Comparison of ENCODE assay signal across 9 mouse cellular contexts in the genomic region with DNA sequence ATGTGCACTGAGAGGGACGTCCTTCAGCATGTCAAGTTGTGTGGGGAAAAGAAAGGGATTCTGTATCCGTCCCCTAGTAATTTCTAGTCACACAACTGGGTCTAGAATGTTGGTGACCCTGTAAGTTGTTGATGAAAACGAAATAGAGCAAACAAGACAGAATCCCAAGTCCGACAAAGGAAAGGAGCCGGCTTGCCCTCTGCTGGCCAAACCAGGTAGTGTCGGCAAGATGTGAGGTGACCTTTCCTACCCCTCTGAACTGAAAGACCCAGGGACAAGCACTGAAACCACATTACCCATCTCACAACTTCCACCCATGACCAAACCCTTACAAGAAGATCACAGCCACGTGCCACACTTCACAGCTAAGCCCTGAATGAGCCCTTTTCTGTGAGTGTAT. TPM values are rescaled to one million over a fixed set of nuclear protein-coding genes. Genes with fewer than 3 reads are reported as not detected.
DNase-seq lines count a peak whose midpoint lies in the region; ATAC-seq and TF ChIP-seq lines count a peak whose summit lies in the region.
"Had no signal": no experiment of that assay in that cellular context is flagged by ENCODE, and none has a peak within 500 bp of the region (broad histone marks: within the 10 kb centered on the region; RNA-seq: fewer than 3 reads in every experiment).

No protein-coding gene starts in this region.

- dilution Hi-C loops in CH12.LX (cut with MboI; ENCODE audit: extremely low pct_ligation_motif_present, extremely low pct_unique_long_range_greater_than_20kb, low sequenced_read_pairs), result no loop called here

- H3K79me2 ChIP-seq in CH12.LX (replicated peaks; ENCODE audit: control insufficient read depth, extremely low read depth, insufficient read depth, poor library complexity, severe bottlenecking), result no peaks in the 10 kb centered on the region

- TF ChIP-seq POLR2A in CH12.LX (IDR thresholded peaks at IDR 0.05; ENCODE audit: low read depth, low read length), result no peak
- no peak for TF ChIP-seq POLR2A in spleen, adult 2 months (IDR thresholded peaks at IDR 0.05; ENCODE audit: low read depth, low read length)

- peak; percentile 75 for DNase-seq in hindbrain, embryonic 14.5 days (ENCODE audit: low spot score)
- peak; percentile 61 for DNase-seq in CH12.LX (ENCODE audit: extremely low read depth)
- DNase-seq in brain, adult 2 months (ENCODE audit: low read depth, low spot score), result peak; percentile 71
- DNase-seq in kidney, postnatal 14 days, result peak; percentile 60
- DNase-seq in lung, postnatal 14 days, result peak; percentile 86
- DNase-seq in spleen, adult 2 months (ENCODE audit: low read depth in 1 of 2, low spot score in 2 of 2), result peak in 1 of 2 experiments; percentile 71

- 16% methylated on average over 7 of the region's 7 CpGs for WGBS in hindbrain, embryonic 14.5 days
- WGBS in hindbrain, embryonic 16.5 days, result 8% methylated on average over 7 of the region's 7 CpGs
- WGBS in spleen, adult 2 months, result 9% methylated on average over 7 of the region's 7 CpGs

- no peaks in the 10 kb centered on the region for H3K27me3 ChIP-seq in hindbrain, embryonic 14.5 days (ENCODE audit: control insufficient read depth, insufficient read depth, low read length)
- H3K27me3 ChIP-seq in hindbrain, embryonic 16.5 days (replicated peaks; ENCODE audit: control insufficient read depth, insufficient read depth, low read length), result no peaks in the 10 kb centered on the region
- H3K27me3 ChIP-seq in CH12.LX (replicated peaks), result no peaks in the 10 kb centered on the region
- no peaks in the 10 kb centered on the region for H3K27me3 ChIP-seq in spleen, adult 2 months (ENCODE audit: control insufficient read depth, insufficient read depth, low read length)
- H3K27me3 ChIP-seq: limb, embryonic 13.5 days had no signal

- no peaks in the 10 kb centered on the region for H3K36me3 ChIP-seq in hindbrain, embryonic 14.5 days (replicated peaks; ENCODE audit: control insufficient read depth, insufficient read depth)
- H3K36me3 ChIP-seq in hindbrain, embryonic 16.5 days (ENCODE audit: control insufficient read depth, insufficient read depth, low read length), result no peaks in the 10 kb centered on the region
- no peaks in the 10 kb centered on the region for H3K36me3 ChIP-seq in CH12.LX (replicated peaks in 1 of 2; ENCODE audit: control insufficient read depth in 1 of 2, insufficient read depth in 1 of 2, low read length in 1 of 2)
- no peaks in the 10 kb centered on the region for H3K36me3 ChIP-seq in spleen, adult 2 months (ENCODE audit: control insufficient read depth, insufficient read depth, low read length)
- H3K36me3 ChIP-seq: limb, embryonic 13.5 days had no signal

- H3K9ac ChIP-seq in hindbrain, embryonic 14.5 days, result no peak overlapping the region
- no peak overlapping the region for H3K9ac ChIP-seq in hindbrain, embryonic 16.5 days (ENCODE audit: low read depth, low read length)
- H3K9ac ChIP-seq in CH12.LX (ENCODE audit: insufficient read depth, low read depth), result no peak overlapping the region
- H3K9ac ChIP-seq: limb, embryonic 13.5 days had no signal

- no peak overlapping the region for H3K4me2 ChIP-seq in hindbrain, embryonic 14.5 days (replicated peaks)
- no peak overlapping the region for H3K4me2 ChIP-seq in hindbrain, embryonic 16.5 days (ENCODE audit: low read length)
- H3K4me2 ChIP-seq in CH12.LX (ENCODE audit: insufficient read depth, low read depth, poor library complexity, severe bottlenecking), result peak overlapping the region; percentile 51; the same call in 1 of the 2 replicates
- H3K4me2 ChIP-seq: limb, embryonic 13.5 days had no signal

- TF ChIP-seq CTCF in CH12.LX (conservative IDR thresholded peaks at IDR 0.05 in 1 of 2, IDR thresholded peaks at IDR 0.05 in 1 of 2; ENCODE audit: low read depth in 2 of 2, low read length in 2 of 2), result peak; percentile 77 to 86
- TF ChIP-seq CTCF in spleen, adult 2 months (IDR thresholded peaks at IDR 0.05; ENCODE audit: extremely low read depth, insufficient read depth, insufficient read length, insufficient replicate concordance), result peak; percentile 91

- H3K9me3 ChIP-seq in hindbrain, embryonic 14.5 days (ENCODE audit: control insufficient read depth, low read length), result peaks cover 3% of the 10 kb centered on the region; the same call in 1 of the 2 replicates
- H3K9me3 ChIP-seq in hindbrain, embryonic 16.5 days (ENCODE audit: control insufficient read depth, low read length), result no peaks in the 10 kb centered on the region
- no peaks in the 10 kb centered on the region for H3K9me3 ChIP-seq in CH12.LX (replicated peaks; ENCODE audit: low read length)

- no peak overlapping the region for H3K4me3 ChIP-seq in hindbrain, embryonic 14.5 days (replicated peaks; ENCODE audit: low read length)
- no peak overlapping the region for H3K4me3 ChIP-seq in hindbrain, embryonic 16.5 days (ENCODE audit: low read length)
- no peak overlapping the region for H3K4me3 ChIP-seq in CH12.LX (replicated peaks in 1 of 3; ENCODE audit: low read depth in 2 of 3, low read length in 2 of 3, poor library complexity in 1 of 3)
- H3K4me3 ChIP-seq in spleen, adult 2 months (ENCODE audit: extremely low read depth, insufficient read depth, insufficient read length), result no peak overlapping the region
- H3K4me3 ChIP-seq: limb, embryonic 13.5 days had no signal

- ATAC-seq in hindbrain, embryonic 14.5 days (ENCODE audit: low FRiP score), result no peak
- no peak for ATAC-seq in hindbrain, embryonic 16.5 days
- 0 out of 2 replicates have a peak, but pooled peaks have one; percentile 30 for ATAC-seq in erythroid progenitor cell, adult 5-6 weeks (replicated peaks; ENCODE audit: low FRiP score, poor library complexity, severe bottlenecking)

- no peak for TF ChIP-seq EP300 in CH12.LX (IDR thresholded peaks at IDR 0.05; ENCODE audit: low read length)

- TF ChIP-seq RAD21 in CH12.LX (IDR thresholded peaks at IDR 0.05; ENCODE audit: low read depth, low read length), result peak; percentile 68

- H3K27ac ChIP-seq in hindbrain, embryonic 14.5 days, result no peak overlapping the region
- no peak overlapping the region for H3K27ac ChIP-seq in hindbrain, embryonic 16.5 days (ENCODE audit: low read depth, low read length)
- no peak overlapping the region for H3K27ac ChIP-seq in CH12.LX (ENCODE audit: insufficient read depth, low read depth)
- no peak overlapping the region for H3K27ac ChIP-seq in spleen, adult 2 months (ENCODE audit: insufficient read depth, low read length)
- H3K27ac ChIP-seq: limb, embryonic 13.5 days had no signal

- no peaks in the 10 kb centered on the region for H3K4me1 ChIP-seq in hindbrain, embryonic 14.5 days (replicated peaks; ENCODE audit: control insufficient read depth, insufficient read depth, low read length)
- no peaks in the 10 kb centered on the region for H3K4me1 ChIP-seq in hindbrain, embryonic 16.5 days (ENCODE audit: control insufficient read depth, insufficient read depth, low read depth, low read length)
- H3K4me1 ChIP-seq in CH12.LX (ENCODE audit: control insufficient read depth in 1 of 2, insufficient read depth in 2 of 2), result peaks cover 0 to 2% of the 10 kb centered on the region in 2 experiments; a peak in 2 of 4 replicates
- H3K4me1 ChIP-seq in spleen, adult 2 months (ENCODE audit: control insufficient read depth, insufficient read depth, insufficient read length), result no peaks in the 10 kb centered on the region
- H3K4me1 ChIP-seq: limb, embryonic 13.5 days had no signal

- in situ Hi-C loops in CH12.LX (cut with MboI; ENCODE audit: low pct_ligation_motif_present, low pct_unique_long_range_greater_than_20kb, low sequenced_read_pairs), result loop anchor here (5.0 kb wide), 1 partner anchor 34 kb away; no protein-coding TSS in a partner anchor

TF ChIP-seq in CH12.LX, 34 proteins besides CTCF, POLR2A, EP300 and RAD21:
- TF ChIP-seq ZNF384 (IDR thresholded peaks at IDR 0.05; ENCODE audit: low read depth, low read length), result no peak
- no peak for TF ChIP-seq USF2 (conservative IDR thresholded peaks at IDR 0.05; ENCODE audit: low read depth, low read length)
- peak; percentile 63 for TF ChIP-seq SMC3 (IDR thresholded peaks at IDR 0.05; ENCODE audit: low read depth, low read length)

RNA-seq across cellular contexts. Expression of gene Tbc1d30, which starts 20.1 kb away (rescaled TPM):
- 24.8 and 26.6 TPM in 2 replicates for polyA plus RNA-seq in hindbrain, embryonic 14.5 days (2014; fragmentation: Nextera tagmentation; extraction: Ambion mirVana)
- polyA plus RNA-seq in hindbrain, embryonic 16.5 days (2015; fragmentation: Nextera tagmentation; extraction: Ambion mirVana), result 16.6 and 19.5 TPM in 2 replicates
- not detected in 2 replicates for total RNA-seq in CH12.LX (2012; rRNA removed)
- not detected in 2 replicates for total RNA-seq in CH12.LX (2014; rRNA removed)
- polyA plus RNA-seq in CH12.LX (2012; ENCODE audit: insufficient read length, low read depth), result 0.16 TPM in 1 of 2 replicates, not detected in the other
- total RNA-seq in erythroid progenitor cell, adult 5-6 weeks (2015; ENCODE audit: low replicate concordance), result 5.0 TPM in 1 of 2 replicates, not detected in the other
- total RNA-seq in erythroid progenitor cell, adult 5-6 weeks (2017; ENCODE audit: low replicate concordance), result 1.0 TPM in 1 of 2 replicates, not detected in the other
- 0.78 and 1.3 TPM in 2 replicates for polyA plus RNA-seq in spleen, adult 2 months (2012; rRNA removed)

RNA-seq across cellular contexts. Expression of gene Gns, which starts 34.0 kb away (rescaled TPM):
- polyA plus RNA-seq in hindbrain, embryonic 14.5 days (2014; fragmentation: Nextera tagmentation; extraction: Ambion mirVana), result 53.1 and 54.3 TPM in 2 replicates
- 39.7 and 43.1 TPM in 2 replicates for polyA plus RNA-seq in hindbrain, embryonic 16.5 days (2015; fragmentation: Nextera tagmentation; extraction: Ambion mirVana)
- 58.2 and 77.2 TPM in 2 replicates for total RNA-seq in CH12.LX (2012; rRNA removed)
- total RNA-seq in CH12.LX (2014; rRNA removed), result 28.4 and 28.7 TPM in 2 replicates
- 87.3 and 104 TPM in 2 replicates for polyA plus RNA-seq in CH12.LX (2012; ENCODE audit: insufficient read length, low read depth)
- total RNA-seq in erythroid progenitor cell, adult 5-6 weeks (2015; ENCODE audit: low replicate concordance), result 17.2 and 19.8 TPM in 2 replicates
- total RNA-seq in erythroid progenitor cell, adult 5-6 weeks (2017; ENCODE audit: low replicate concordance), result 9.6 and 13.0 TPM in 2 replicates
- 66.8 and 181 TPM in 2 replicates for polyA plus RNA-seq in spleen, adult 2 months (2012; rRNA removed)
